Mouse (Mus musculus) embryonic fibroblast, embryonic 13.5 days (primary cell): ENCODE results near the gene Pxylp1.

Experiments used
- CTCF ChIP-seq: IDR thresholded peaks from 2 replicates; pipeline ENCODE4 v1.5.1; 2011; ENCODE audit warnings: mild to moderate bottlenecking, control low read depth, low read length, moderate library complexity, borderline replicate concordance; ENCODE audit not compliant: insufficient read depth
- POLR2A ChIP-seq: IDR thresholded peaks from 2 replicates; pipeline ENCODE4 v1.6.1; 2011; ENCODE audit warnings: low read depth, mild to moderate bottlenecking, control low read depth, low read length, moderate library complexity

DNA sequence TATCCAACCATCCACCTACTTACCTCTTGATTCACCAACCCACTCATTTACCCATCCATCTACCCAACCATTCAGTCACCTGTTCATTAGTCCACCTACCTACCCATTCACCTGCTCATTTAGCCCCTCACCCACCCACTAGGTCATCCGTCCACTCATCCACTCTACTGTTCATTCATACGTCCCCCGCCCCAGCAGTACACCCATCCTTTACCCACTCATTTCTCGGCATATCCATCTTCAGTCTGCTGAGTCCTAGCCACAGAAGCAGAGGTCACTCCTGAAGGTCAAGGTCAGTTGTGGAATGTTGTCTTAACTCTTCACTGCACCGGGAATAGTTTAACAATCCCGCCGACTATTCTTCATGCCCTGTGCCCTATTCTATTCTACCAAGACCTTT lies 23.6 kb upstream of the Pxylp1 start:
- TF ChIP-seq CTCF: no peak
- TF ChIP-seq POLR2A: no peak
